Comparison of ENCODE assay signal across 12 mouse cellular contexts in genomic region chr12:84327111-84327512, GRCm38 (mm10). TPM values are rescaled to one million over a fixed set of nuclear protein-coding genes. Genes with fewer than 3 reads are reported as not detected.
DNase-seq lines count a peak whose midpoint lies in the region; ATAC-seq and TF ChIP-seq lines count a peak whose summit lies in the region.
"Had no signal": no experiment of that assay in that cellular context is flagged by ENCODE, and none has a peak within 500 bp of the region (broad histone marks: within the 10 kb centered on the region; RNA-seq: fewer than 3 reads in every experiment).

No protein-coding gene starts in this region.

- POLR2A ChIA-PET in Patski (lab: Charles Lee): interaction anchor here (0.5 kb wide), 1 partner anchor 88 kb away, joined by 4 read pairs; no protein-coding TSS in a partner anchor

- 8% methylated on average over 4 of the region's 4 CpGs for WGBS in heart, postnatal 0 days
- 89% methylated on average over 4 of the region's 4 CpGs for WGBS in forebrain, embryonic 11.5 days
- 79% methylated on average over 4 of the region's 4 CpGs for WGBS in forebrain, embryonic 10.5 days

- H3K36me3 ChIP-seq in heart, postnatal 0 days (replicated peaks; ENCODE audit: control insufficient read depth, insufficient read depth, low read length): peaks cover 57% of the 10 kb centered on the region
- peaks cover 4% of the 10 kb centered on the region; the same call in 1 of the 2 replicates for H3K36me3 ChIP-seq in forebrain, embryonic 11.5 days (ENCODE audit: control insufficient read depth, insufficient read depth, low read length)
- peaks cover 87% of the 10 kb centered on the region for H3K36me3 ChIP-seq in forebrain, embryonic 10.5 days (replicated peaks)

- CTCF ChIA-PET in Patski (lab: Charles Lee): no interaction called here

- H3K27ac ChIP-seq in heart, postnatal 0 days (ENCODE audit: low read depth): peak overlapping the region; percentile 83
- H3K27ac ChIP-seq in forebrain, embryonic 11.5 days (ENCODE audit: low read depth, low read length): no peak overlapping the region
- H3K27ac ChIP-seq in forebrain, embryonic 10.5 days: no peak overlapping the region
- H3K27ac ChIP-seq: macrophage; stomach, embryonic 15.5 days had no signal

- no peak overlapping the region for H3K9ac ChIP-seq in heart, postnatal 0 days (replicated peaks; ENCODE audit: low read depth, low read length)
- H3K9ac ChIP-seq in forebrain, embryonic 11.5 days (ENCODE audit: low read length): no peak overlapping the region
- H3K9ac ChIP-seq: stomach, embryonic 15.5 days had no signal

- TF ChIP-seq CTCF in Patski (IDR thresholded peaks at IDR 0.05): no peak
- TF ChIP-seq CTCF in heart, postnatal 0 days (IDR thresholded peaks at IDR 0.05; ENCODE audit: low read depth): no peak

- ATAC-seq in Patski: peak; percentile 39
- peak; percentile 93 for ATAC-seq in heart, postnatal 0 days (ENCODE audit: insufficient read depth, low read depth)
- no peak for ATAC-seq in forebrain, embryonic 11.5 days (replicated peaks; ENCODE audit: low FRiP score)

- no peak overlapping the region for H3K4me3 ChIP-seq in heart, postnatal 0 days (ENCODE audit: low read depth, low read length)
- no peak overlapping the region for H3K4me3 ChIP-seq in forebrain, embryonic 11.5 days (ENCODE audit: low read depth, low read length)
- no peak overlapping the region for H3K4me3 ChIP-seq in forebrain, embryonic 10.5 days
- H3K4me3 ChIP-seq: erythroblast, embryonic 14.5 days; stomach, embryonic 15.5 days had no signal

- no peaks in the 10 kb centered on the region for H3K9me3 ChIP-seq in heart, postnatal 0 days (replicated peaks; ENCODE audit: control insufficient read depth, low read length)
- H3K9me3 ChIP-seq in forebrain, embryonic 11.5 days (ENCODE audit: control insufficient read depth, low read length): no peaks in the 10 kb centered on the region
- H3K9me3 ChIP-seq in forebrain, embryonic 10.5 days: no peaks in the 10 kb centered on the region
- H3K9me3 ChIP-seq: stomach, embryonic 15.5 days had no signal

- peak overlapping the region; percentile 23; the same call in 1 of the 2 replicates for H3K4me2 ChIP-seq in heart, postnatal 0 days (ENCODE audit: low read depth, low read length)
- no peak overlapping the region for H3K4me2 ChIP-seq in forebrain, embryonic 11.5 days (ENCODE audit: low read depth, low read length, severe bottlenecking)
- H3K4me2 ChIP-seq: stomach, embryonic 15.5 days had no signal

- intact Hi-C loops in gastrocnemius, postnatal 14 days (cut with DNase I; ENCODE audit: low total_unique reads): no loop called here

- peak; percentile 12 for DNase-seq in gastrocnemius, postnatal 14 days
- no peak for DNase-seq in gastrocnemius, adult 18-20 months (ENCODE audit: low spot score)
- no peak for DNase-seq in Patski (ENCODE audit: low read depth, low spot score)
- peak; percentile 87 for DNase-seq in heart, postnatal 0 days (ENCODE audit: low spot score)
- peak; percentile 16 to 43 for DNase-seq in kidney, postnatal 4 days
- DNase-seq in forebrain, embryonic 11.5 days (ENCODE audit: low spot score): no peak
- DNase-seq in forebrain, embryonic 10.5 days (ENCODE audit: extremely low spot score, low spot score): no peak
- DNase-seq in left cerebral cortex, adult 18-20 months (ENCODE audit: low spot score in 2 of 2): no peak
- DNase-seq: cerebellum, adult 8-10 months had no signal

- in situ Hi-C loops in Patski (cut with MboI; ENCODE audit: low pct_unique_long_range_greater_than_20kb): no loop called here

- TF ChIP-seq EP300 in heart, postnatal 0 days (IDR thresholded peaks at IDR 0.05; ENCODE audit: low read depth): 0 out of 2 replicates have a peak, but pooled peaks have one; percentile 56

- peaks cover 10% of the 10 kb centered on the region; the same call in 1 of the 2 replicates for H3K4me1 ChIP-seq in heart, postnatal 0 days (ENCODE audit: control insufficient read depth, insufficient read depth)
- no peaks in the 10 kb centered on the region for H3K4me1 ChIP-seq in forebrain, embryonic 11.5 days (replicated peaks; ENCODE audit: control insufficient read depth, insufficient read depth, low read length)
- H3K4me1 ChIP-seq in forebrain, embryonic 10.5 days: no peaks in the 10 kb centered on the region
- H3K4me1 ChIP-seq: stomach, embryonic 15.5 days had no signal

- no peaks in the 10 kb centered on the region for H3K27me3 ChIP-seq in Patski
- H3K27me3 ChIP-seq in heart, postnatal 0 days (ENCODE audit: control insufficient read depth, insufficient read depth, low read length): no peaks in the 10 kb centered on the region
- no peaks in the 10 kb centered on the region for H3K27me3 ChIP-seq in forebrain, embryonic 11.5 days (ENCODE audit: control insufficient read depth, insufficient read depth, low read length)
- H3K27me3 ChIP-seq in forebrain, embryonic 10.5 days (ENCODE audit: poor library complexity, severe bottlenecking): no peaks in the 10 kb centered on the region
- H3K27me3 ChIP-seq: stomach, embryonic 15.5 days had no signal

RNA-seq across cellular contexts. Expression of gene Zfp410, which starts 10.5 kb away (rescaled TPM):
- total RNA-seq in gastrocnemius, postnatal 14 days (2021): 10 to 100 TPM; 15.3 to 17.4 TPM
- total RNA-seq in gastrocnemius, adult 18-20 months (2021): 10 to 100 TPM; 18.6 to 19.3 TPM
- polyA plus RNA-seq in Patski (2021): 37.0 TPM
- 36.9 and 37.7 TPM in 2 replicates for total RNA-seq in heart, postnatal 0 days (2014; rRNA removed; ENCODE audit: low replicate concordance)
- 36.3 and 38.5 TPM in 2 replicates for polyA plus RNA-seq in heart, postnatal 0 days (2015; fragmentation: Nextera tagmentation; extraction: Ambion mirVana)
- 121 and 129 TPM in 2 replicates for polyA plus RNA-seq in forebrain, embryonic 11.5 days (2014; fragmentation: Nextera tagmentation; extraction: Ambion mirVana)
- 119 and 120 TPM in 2 replicates for polyA plus RNA-seq in forebrain, embryonic 10.5 days (2016; fragmentation: Nextera tagmentation; extraction: Ambion mirVana)
- 10 to 100 TPM; 33.4 to 37.1 TPM for total RNA-seq in left cerebral cortex, adult 18-20 months (2021)

RNA-seq across cellular contexts. Expression of gene Coq6, which starts 34.3 kb away (rescaled TPM):
- 10 to 100 TPM; 31.5 to 37.0 TPM for total RNA-seq in gastrocnemius, postnatal 14 days (2021)
- total RNA-seq in gastrocnemius, adult 18-20 months (2021): 10 to 100 TPM; 20.4 to 25.4 TPM
- 44.5 TPM for polyA plus RNA-seq in Patski (2021)
- 271 and 278 TPM in 2 replicates for total RNA-seq in heart, postnatal 0 days (2014; rRNA removed; ENCODE audit: low replicate concordance)
- 102 and 105 TPM in 2 replicates for polyA plus RNA-seq in heart, postnatal 0 days (2015; fragmentation: Nextera tagmentation; extraction: Ambion mirVana)
- polyA plus RNA-seq in forebrain, embryonic 11.5 days (2014; fragmentation: Nextera tagmentation; extraction: Ambion mirVana): 40.3 and 46.2 TPM in 2 replicates
- polyA plus RNA-seq in forebrain, embryonic 10.5 days (2016; fragmentation: Nextera tagmentation; extraction: Ambion mirVana): 46.8 and 49.2 TPM in 2 replicates
- 10 to 100 TPM; 26.0 to 26.8 TPM for total RNA-seq in left cerebral cortex, adult 18-20 months (2021)

RNA-seq across cellular contexts. Expression of gene Fam161b, which starts 34.5 kb away (rescaled TPM):
- under 1 TPM; 0.47 to 0.49 TPM for total RNA-seq in gastrocnemius, postnatal 14 days (2021)
- 1 to 10 TPM in 1 of 2 experiments, under 1 TPM in 1; 1.00 to 1.1 TPM for total RNA-seq in gastrocnemius, adult 18-20 months (2021)
- polyA plus RNA-seq in Patski (2021): 5.5 TPM
- total RNA-seq in heart, postnatal 0 days (2014; rRNA removed; ENCODE audit: low replicate concordance): 3.4 and 4.0 TPM in 2 replicates
- 5.6 and 6.0 TPM in 2 replicates for polyA plus RNA-seq in heart, postnatal 0 days (2015; fragmentation: Nextera tagmentation; extraction: Ambion mirVana)
- 8.0 and 8.3 TPM in 2 replicates for polyA plus RNA-seq in forebrain, embryonic 11.5 days (2014; fragmentation: Nextera tagmentation; extraction: Ambion mirVana)
- polyA plus RNA-seq in forebrain, embryonic 10.5 days (2016; fragmentation: Nextera tagmentation; extraction: Ambion mirVana): 4.7 and 5.6 TPM in 2 replicates
- 10 to 100 TPM; 11.9 to 14.8 TPM for total RNA-seq in left cerebral cortex, adult 18-20 months (2021)

RNA-seq across cellular contexts. Expression of gene Ptgr2, which starts 42.1 kb away (rescaled TPM):
- 10 to 100 TPM; 64.0 to 68.9 TPM for total RNA-seq in gastrocnemius, postnatal 14 days (2021)
- 10 to 100 TPM; 67.1 to 80.5 TPM for total RNA-seq in gastrocnemius, adult 18-20 months (2021)
- 39.1 TPM for polyA plus RNA-seq in Patski (2021)
- total RNA-seq in heart, postnatal 0 days (2014; rRNA removed; ENCODE audit: low replicate concordance): 104 and 105 TPM in 2 replicates
- polyA plus RNA-seq in heart, postnatal 0 days (2015; fragmentation: Nextera tagmentation; extraction: Ambion mirVana): 141 and 154 TPM in 2 replicates
- 13.8 and 14.3 TPM in 2 replicates for polyA plus RNA-seq in forebrain, embryonic 11.5 days (2014; fragmentation: Nextera tagmentation; extraction: Ambion mirVana)
- 17.7 and 18.2 TPM in 2 replicates for polyA plus RNA-seq in forebrain, embryonic 10.5 days (2016; fragmentation: Nextera tagmentation; extraction: Ambion mirVana)
- total RNA-seq in left cerebral cortex, adult 18-20 months (2021): 10 to 100 TPM; 34.1 to 43.7 TPM

Comparison
In these comparisons a context has a peak if more than half of its experiments do, and no peak if none do; other contexts are left out.
1. DNase-seq: peak in gastrocnemius, postnatal 14 days (single experiment), heart, postnatal 0 days (single experiment) and kidney, postnatal 4 days (2 of 2); none in gastrocnemius, adult 18-20 months (single experiment), Patski (single experiment), forebrain, embryonic 11.5 days (single experiment), forebrain, embryonic 10.5 days (single experiment) and left cerebral cortex, adult 18-20 months (0 of 2).